Mouse (Mus musculus) erythroblast, embryonic 14.5 days (primary cell): ENCODE results near the gene Helz.
"Not testable (repeated sequence)": the region's sequence is repeated elsewhere in the genome, so short reads cannot be mapped to it uniquely, and the experiment has no call there.

Experiments
- GATA1 ChIP-seq: IDR thresholded peaks from 2 replicates; pipeline ENCODE4 v1.6.1; 2012; ENCODE audit warnings: low read length, inconsistent platforms, mixed read lengths
- TAL1 ChIP-seq: IDR thresholded peaks from 3 replicates; pipeline ENCODE4 v1.6.1; 2012; ENCODE audit warnings: low read length, inconsistent platforms, mixed read lengths

DNA sequence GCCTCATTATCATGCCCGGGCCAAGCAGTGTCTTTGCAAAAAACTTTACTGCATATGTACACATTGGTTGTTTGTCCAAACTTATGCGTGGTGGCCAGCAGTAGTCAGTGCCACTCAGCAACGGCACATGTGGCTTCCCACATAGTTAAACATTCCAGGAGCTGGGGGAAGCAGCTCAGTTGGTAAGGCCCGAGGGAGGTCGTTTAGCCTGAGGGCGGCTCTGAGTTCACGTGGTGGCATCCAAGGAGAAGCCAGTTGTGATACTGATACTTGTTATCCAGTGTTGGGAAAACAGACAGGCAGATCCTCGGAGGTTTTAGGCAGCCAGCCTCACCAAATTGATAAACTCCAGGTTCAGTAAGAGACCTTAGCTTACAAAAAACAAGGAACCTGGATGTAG lies 23.2 kb downstream of the Helz start:
- not testable (repeated sequence) for TF ChIP-seq GATA1, TAL1
